Mouse (Mus musculus): ENCODE measurements around the gene Tmtc4.

- no peak for TF ChIP-seq CTCF (IDR thresholded peaks at IDR 0.05; ENCODE audit: extremely low read depth, insufficient read length, insufficient replicate concordance, low read depth, low read length)
- TF ChIP-seq POLR2A (IDR thresholded peaks at IDR 0.05; ENCODE audit: low read depth, low read length), result no peak
These were observed 32.5 kb upstream of the Tmtc4 start for GRCm38 (mm10) chr14:123016310-123016709.
